Mouse (Mus musculus) myocyte (in vitro differentiated cells): ENCODE results near the gene Cma1.
A peak's percentile ranks its signal among the peaks of the same experiment; 100 is the strongest.

Source experiments
- CEBPB ChIP-seq: IDR thresholded peaks from 2 replicates; pipeline ENCODE4 v1.6.1; 2011; ENCODE audit warnings: mild to moderate bottlenecking, moderate library complexity; ENCODE audit not compliant: poor library complexity, insufficient read depth, severe bottlenecking
- E2F4 ChIP-seq: IDR thresholded peaks from one replicate; pipeline ENCODE4 v1.6.1; 2011; ENCODE audit warnings: mild to moderate bottlenecking, control low read depth, moderate library complexity; ENCODE audit not compliant: insufficient read depth
- MAX ChIP-seq: IDR thresholded peaks from one replicate; pipeline ENCODE4 v1.6.1; 2011; ENCODE audit warnings: low read depth, mild to moderate bottlenecking, control low read depth
- MYOD1 ChIP-seq, 3 experiments: IDR thresholded peaks; one replicate each; pipeline ENCODE4 v1.6.1; 2011; ENCODE audit warnings: control low read depth in 2 of 3, low read depth in 2 of 3, mild to moderate bottlenecking in 2 of 3, moderate library complexity in 1 of 3; ENCODE audit not compliant: insufficient read length in 2 of 3, control insufficient read depth in 1 of 3
- MYOG ChIP-seq, 3 experiments: IDR thresholded peaks; one replicate each; pipeline ENCODE4 v1.6.1; 2011; ENCODE audit warnings: control low read depth in 2 of 3, low read depth in 2 of 3, mild to moderate bottlenecking in 2 of 3; ENCODE audit not compliant: insufficient read length in 2 of 3, control insufficient read depth in 1 of 3, insufficient read depth in 1 of 3
- POLR2A ChIP-seq: IDR thresholded peaks from one replicate; pipeline ENCODE4 v1.6.1; 2011; ENCODE audit warnings: low read depth, mild to moderate bottlenecking, control low read depth, moderate library complexity; ENCODE audit not compliant: insufficient read length
- POLR2AphosphoS2 ChIP-seq: IDR thresholded peaks from one replicate; pipeline ENCODE4 v1.6.1; 2011; ENCODE audit warnings: low read depth, control low read depth; ENCODE audit not compliant: insufficient read length
- SRF ChIP-seq: IDR thresholded peaks from one replicate; pipeline ENCODE4 v1.6.1; 2011; ENCODE audit warnings: low read depth; ENCODE audit not compliant: control insufficient read depth, insufficient read length
- TCF12 ChIP-seq: IDR thresholded peaks from one replicate; pipeline ENCODE4 v1.6.1; 2011; ENCODE audit warnings: mild to moderate bottlenecking, control low read depth; ENCODE audit not compliant: poor library complexity, insufficient read depth, severe bottlenecking
- USF1 ChIP-seq: IDR thresholded peaks from one replicate; pipeline ENCODE4 v1.6.1; 2011; ENCODE audit warnings: low read depth, mild to moderate bottlenecking, control low read depth, moderate library complexity

DNA sequence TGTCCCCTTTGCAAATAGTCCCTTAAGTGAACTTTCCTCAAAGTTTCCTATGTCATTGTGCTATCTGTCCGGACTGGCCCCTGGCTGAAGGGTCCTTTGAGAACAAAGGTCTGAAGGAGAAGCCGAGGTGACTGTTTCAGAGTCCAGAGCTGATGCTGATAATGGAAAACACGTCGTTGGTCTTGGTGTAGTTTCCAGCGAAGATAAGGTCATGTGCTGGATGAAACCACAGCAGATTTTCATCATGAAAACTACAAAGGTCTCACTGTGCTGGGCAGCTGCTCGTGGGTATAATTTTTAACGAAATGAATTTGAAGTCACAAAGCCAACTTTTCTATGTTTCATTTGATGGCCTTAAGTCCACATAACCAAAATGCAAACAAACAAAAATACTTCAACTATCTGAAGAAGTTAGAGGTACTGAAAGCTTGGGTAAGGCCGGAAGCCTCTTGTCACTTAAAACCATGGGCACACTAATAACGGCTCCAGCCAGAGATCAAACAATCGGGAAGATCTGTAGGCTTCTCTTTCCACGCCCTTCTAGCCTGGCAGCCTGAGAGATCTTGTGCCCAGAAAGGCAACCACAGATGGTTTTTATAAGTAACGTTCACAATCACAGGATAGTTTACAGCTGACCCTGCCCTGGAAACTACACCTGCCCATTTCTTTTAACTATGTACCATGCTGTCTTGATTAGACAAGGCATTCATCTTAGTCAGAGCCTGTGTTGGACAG lies 15.0 kb downstream of the Cma1 start:
- TF ChIP-seq POLR2A (no peak), MAX (no peak), SRF (no peak), POLR2AphosphoS2 (no peak), E2F4 (no peak), MYOD1 (IDR thresholded peaks at IDR 0.05; ENCODE audit: control insufficient read depth in 1 of 3, insufficient read length in 2 of 3, low read depth in 2 of 3) (peak in 1 of 3 experiments; percentile 44), MYOG (IDR thresholded peaks at IDR 0.05; ENCODE audit: control insufficient read depth in 1 of 3, insufficient read depth in 1 of 3, insufficient read length in 2 of 3, low read depth in 2 of 3) (no peak), USF1 (no peak), TCF12 (no peak), CEBPB (no peak)
